8 mouse cellular contexts compared by ENCODE assay signal in genomic region chr3:83841095-83841850, GRCm38 (mm10). TPM values are rescaled to one million over a fixed set of nuclear protein-coding genes. Genes with fewer than 3 reads are reported as not detected.
DNase-seq lines count a peak whose midpoint lies in the region; ATAC-seq and TF ChIP-seq lines count a peak whose summit lies in the region.

TSS of gene Tlr2 (minus strand) at chr3:83841767.

- no peak for TF ChIP-seq POLR2A in bone marrow macrophage, adult 2 months (IDR thresholded peaks at IDR 0.05; ENCODE audit: borderline replicate concordance, low read depth, low read length)

- H3K27me3 ChIP-seq in hindbrain, embryonic 13.5 days = peaks cover 42% of the 10 kb centered on the region
- no peaks in the 10 kb centered on the region for H3K27me3 ChIP-seq in limb, embryonic 11.5 days (ENCODE audit: control insufficient read depth, insufficient read depth, low read length)
- H3K27me3 ChIP-seq in midbrain, embryonic 10.5 days (ENCODE audit: low read depth, poor library complexity, severe bottlenecking) = peaks cover 26% of the 10 kb centered on the region

- DNase-seq in ES-CJ7 (ENCODE audit: low read depth, low spot score) = peak; percentile 59
- DNase-seq in gastrocnemius, adult 18-20 months (ENCODE audit: low spot score) = peak; percentile 80
- DNase-seq in limb, embryonic 11.5 days (ENCODE audit: low spot score) = peak; percentile 81
- DNase-seq in midbrain, embryonic 10.5 days (ENCODE audit: low spot score) = peak; percentile 70
- DNase-seq in right cerebral cortex, postnatal 25 days = peak; percentile 34
- peak; percentile 84 for DNase-seq in urinary bladder, postnatal 14 days (ENCODE audit: low spot score)

- H3K4me3 ChIP-seq in bone marrow macrophage, adult 2 months (ENCODE audit: insufficient read depth, low read length) = peak within 1 kb of the TSS; percentile 89
- peak within 1 kb of the TSS; percentile 50 for H3K4me3 ChIP-seq in hindbrain, embryonic 13.5 days
- peak within 1 kb of the TSS; percentile 68 for H3K4me3 ChIP-seq in limb, embryonic 11.5 days (ENCODE audit: low read depth, low read length)
- peak within 1 kb of the TSS; percentile 61 for H3K4me3 ChIP-seq in midbrain, embryonic 10.5 days

- H3K36me3 ChIP-seq in hindbrain, embryonic 13.5 days = no peaks in the 10 kb centered on the region
- H3K36me3 ChIP-seq in limb, embryonic 11.5 days (ENCODE audit: control insufficient read depth, insufficient read depth, low read length) = no peaks in the 10 kb centered on the region
- H3K36me3 ChIP-seq in midbrain, embryonic 10.5 days = no peaks in the 10 kb centered on the region

- under 1% methylated on average over 35 of the region's 35 CpGs for WGBS in hindbrain, embryonic 13.5 days
- WGBS in limb, embryonic 11.5 days = 1% methylated on average over 35 of the region's 35 CpGs
- under 1% methylated on average over 35 of the region's 35 CpGs for WGBS in midbrain, embryonic 10.5 days

- no peaks in the 10 kb centered on the region for H3K9me3 ChIP-seq in hindbrain, embryonic 13.5 days
- no peaks in the 10 kb centered on the region for H3K9me3 ChIP-seq in limb, embryonic 11.5 days (ENCODE audit: control insufficient read depth, low read length)
- H3K9me3 ChIP-seq in midbrain, embryonic 10.5 days (replicated peaks) = no peaks in the 10 kb centered on the region

- H3K4me1 ChIP-seq in bone marrow macrophage, adult 2 months (ENCODE audit: control insufficient read depth, insufficient read depth, low read length) = peaks cover 60% of the 10 kb centered on the region
- peaks cover 11% of the 10 kb centered on the region for H3K4me1 ChIP-seq in hindbrain, embryonic 13.5 days (replicated peaks)
- H3K4me1 ChIP-seq in limb, embryonic 11.5 days (ENCODE audit: control insufficient read depth, insufficient read depth, low read length) = no peaks in the 10 kb centered on the region
- peaks cover 10% of the 10 kb centered on the region for H3K4me1 ChIP-seq in midbrain, embryonic 10.5 days

- no peak; the same call in 1 of the 2 replicates for TF ChIP-seq CTCF in bone marrow macrophage, adult 2 months (IDR thresholded peaks at IDR 0.05; ENCODE audit: low read depth, low read length)

- H3K4me2 ChIP-seq in hindbrain, embryonic 13.5 days = peak within 1 kb of the TSS; percentile 83
- H3K4me2 ChIP-seq in limb, embryonic 11.5 days (ENCODE audit: low read depth, severe bottlenecking) = peak within 1 kb of the TSS; percentile 91

- peak; percentile 86 for ATAC-seq in hindbrain, embryonic 13.5 days (ENCODE audit: low FRiP score)
- peak; percentile 82; the same call in 1 of the 2 replicates for ATAC-seq in limb, embryonic 11.5 days (ENCODE audit: insufficient number of reproducible peaks, low FRiP score, low TSS enrichment, low read depth)

- peak within 1 kb of the TSS; percentile 73 for H3K9ac ChIP-seq in hindbrain, embryonic 13.5 days
- peak within 1 kb of the TSS; percentile 69 for H3K9ac ChIP-seq in limb, embryonic 11.5 days (ENCODE audit: low read length)

- H3K27ac ChIP-seq in bone marrow macrophage, adult 2 months (ENCODE audit: insufficient read depth, low read depth, low read length) = peak within 1 kb of the TSS; percentile 89
- no peak within 1 kb of the TSS for H3K27ac ChIP-seq in hindbrain, embryonic 13.5 days
- no peak within 1 kb of the TSS for H3K27ac ChIP-seq in limb, embryonic 11.5 days (replicated peaks; ENCODE audit: low read depth, low read length)
- H3K27ac ChIP-seq in midbrain, embryonic 10.5 days (replicated peaks) = peak within 1 kb of the TSS; percentile 77

RNA-seq across cellular contexts. Expression of gene Tlr2, which starts in this region (rescaled TPM):
- polyA plus RNA-seq in bone marrow macrophage, adult 2 months (2012; ENCODE audit: insufficient read depth, insufficient read length, missing spikeins) = 120 and 121 TPM in 2 replicates
- total RNA-seq in gastrocnemius, adult 18-20 months (2021) = under 1 TPM; 0.27 to 0.55 TPM
- 1.1 and 1.2 TPM in 2 replicates for polyA plus RNA-seq in hindbrain, embryonic 13.5 days (2015; fragmentation: Nextera tagmentation; extraction: Ambion mirVana)
- 2.1 and 2.4 TPM in 2 replicates for polyA plus RNA-seq in limb, embryonic 11.5 days (2014; fragmentation: Nextera tagmentation; extraction: Ambion mirVana)
- 1.1 and 1.6 TPM in 2 replicates for polyA plus RNA-seq in midbrain, embryonic 10.5 days (2016; fragmentation: Nextera tagmentation; extraction: Ambion mirVana)

Comparison
In these comparisons a context has a peak if more than half of its experiments do, and no peak if none do; other contexts are left out.
1. RNA of gene Tlr2 (polyA plus RNA-seq): 120 to 121 TPM in bone marrow macrophage, adult 2 months; 2.1 to 2.4 TPM in limb, embryonic 11.5 days, 1.1 to 1.6 TPM in midbrain, embryonic 10.5 days and 1.1 to 1.2 TPM in hindbrain, embryonic 13.5 days; every median in the first group is over 10 times any median in the second.
2. Peak in DNase-seq in gastrocnemius, adult 18-20 months; RNA of the gene not detected or under 1 TPM.
3. DNase-seq: peak in every context shown above with its lines; median percentile 84 in urinary bladder, postnatal 14 days; 81 in limb, embryonic 11.5 days; 80 in gastrocnemius, adult 18-20 months; 70 in midbrain, embryonic 10.5 days; 59 in ES-CJ7; 34 in right cerebral cortex, postnatal 25 days.
4. H3K27ac ChIP-seq: peak in bone marrow macrophage, adult 2 months (single experiment) and midbrain, embryonic 10.5 days (single experiment); none in hindbrain, embryonic 13.5 days (single experiment) and limb, embryonic 11.5 days (single experiment).
5. Peak in every context shown above with its lines, with median percentiles within 50 percentile points of each other: H3K4me3 ChIP-seq.